Mouse (Mus musculus): Measurements from ENCODE around the gene Col5a3.

Gene Col5a3

GRCm38 (mm10) chr9:20762197-20762961 lies 52.5 kb downstream of the Col5a3 start:
- TF ChIP-seq GATA4 (IDR thresholded peaks at IDR 0.05; ENCODE audit: insufficient replicate concordance, low read length), result no peak

GRCm38 (mm10) chr9:20761388-20761787 lies 53.5 kb downstream of the Col5a3 start:
- TF ChIP-seq GATA4 (IDR thresholded peaks at IDR 0.05; ENCODE audit: insufficient replicate concordance, low read length), result no peak

GRCm38 (mm10) chr9:20760813-20761212 lies 54.1 kb downstream of the Col5a3 start:
- peak; percentile 31; the same call in 1 of the 2 replicates for TF ChIP-seq GATA4 (IDR thresholded peaks at IDR 0.05; ENCODE audit: insufficient replicate concordance, low read length)

GRCm38 (mm10) chr9:20758896-20759295 lies 56.0 kb downstream of the Col5a3 start:
- TF ChIP-seq GATA4 (IDR thresholded peaks at IDR 0.05; ENCODE audit: insufficient replicate concordance, low read length), result no peak

- TF ChIP-seq GATA4 (IDR thresholded peaks at IDR 0.05; ENCODE audit: insufficient replicate concordance, low read length), result no peak
Measured at GRCm38 (mm10) chr9:20758243-20758642, 56.6 kb downstream of the Col5a3 start.

- TF ChIP-seq GATA4 (IDR thresholded peaks at IDR 0.05; ENCODE audit: insufficient replicate concordance, low read length), result no peak
Measured at GRCm38 (mm10) chr9:20757087-20757955, 57.5 kb downstream of the Col5a3 start.

- no peak for TF ChIP-seq GATA4 (IDR thresholded peaks at IDR 0.05; ENCODE audit: insufficient replicate concordance, low read length)
Measured at GRCm38 (mm10) chr9:20756081-20756700, 58.7 kb downstream of the Col5a3 start.

- TF ChIP-seq GATA4 (IDR thresholded peaks at IDR 0.05; ENCODE audit: insufficient replicate concordance, low read length), result no peak
Measured at GRCm38 (mm10) chr9:20754335-20754734, 60.5 kb downstream of the Col5a3 start.

- no peak for TF ChIP-seq GATA4 (IDR thresholded peaks at IDR 0.05; ENCODE audit: insufficient replicate concordance, low read length)
Measured at GRCm38 (mm10) chr9:20751477-20752029, 63.3 kb downstream of the Col5a3 start.

GRCm38 (mm10) chr9:20749213-20749612 lies 65.7 kb downstream of the Col5a3 start:
- no peak for TF ChIP-seq GATA4 (IDR thresholded peaks at IDR 0.05; ENCODE audit: insufficient replicate concordance, low read length)

GRCm38 (mm10) chr9:20748540-20748939 lies 66.3 kb downstream of the Col5a3 start:
- no peak for TF ChIP-seq GATA4 (IDR thresholded peaks at IDR 0.05; ENCODE audit: insufficient replicate concordance, low read length)

GRCm38 (mm10) chr9:20747682-20748081 lies 67.2 kb downstream of the Col5a3 start:
- TF ChIP-seq GATA4 (IDR thresholded peaks at IDR 0.05; ENCODE audit: insufficient replicate concordance, low read length), result no peak

- TF ChIP-seq GATA4 (IDR thresholded peaks at IDR 0.05; ENCODE audit: insufficient replicate concordance, low read length), result no peak
Measured at GRCm38 (mm10) chr9:20746017-20746660, 68.7 kb downstream of the Col5a3 start, which contains the start of gene Olfm2. Gene Olfm2 (minus strand): TSS chr9:20746349.

GRCm38 (mm10) chr9:20745129-20745966 lies 69.5 kb downstream of the Col5a3 start:
- no peak for TF ChIP-seq GATA4 (IDR thresholded peaks at IDR 0.05; ENCODE audit: insufficient replicate concordance, low read length)

All from liver, adult (tissue).